Mouse (Mus musculus): ENCODE results near the gene Tmprss11a. TPM values are rescaled to one million over a fixed set of nuclear protein-coding genes. Genes with fewer than 3 reads are reported as not detected.

The Tmprss11a gene
- total and polyA plus RNA-seq, 2 experiments from 2014 or later = not detected

GRCm38 (mm10) chr5:86410815-86411214 lies 58.0 kb downstream of the Tmprss11a start:
- no peak for ATAC-seq
- 34% methylated on average over 3 of the region's 3 CpGs for WGBS
- Histone ChIP-seq H3K4me1 (ENCODE audit: insufficient read depth, low read length) (no peaks in the 10 kb centered on the region), H3K9ac (replicated peaks; ENCODE audit: low read length) (no peak overlapping the region), H3K4me3 (ENCODE audit: low read length) (no peak overlapping the region), H3K27ac (no peak overlapping the region), H3K36me3 (ENCODE audit: insufficient read depth, low read length) (no peaks in the 10 kb centered on the region), H3K9me3 (ENCODE audit: low read length) (no peaks in the 10 kb centered on the region), H3K4me2 (ENCODE audit: low read depth, low read length) (no peak overlapping the region), H3K27me3 (ENCODE audit: insufficient read depth, low read length) (no peaks in the 10 kb centered on the region)
- peak; percentile 44 for DNase-seq (ENCODE audit: low spot score)
- peak; percentile 64 for TF ChIP-seq CTCF (IDR thresholded peaks at IDR 0.05; ENCODE audit: low read depth)

GRCm38 (mm10) chr5:86407941-86408340 lies 60.8 kb downstream of the Tmprss11a start:
- ATAC-seq = no peak
- 99% methylated on average over 2 of the region's 2 CpGs for whole genome bisulfite sequencing
- no peak for TF ChIP-seq CTCF (IDR thresholded peaks at IDR 0.05; ENCODE audit: low read depth)

GRCm38 (mm10) chr5:86407191-86407590 lies 61.6 kb downstream of the Tmprss11a start:
- Histone ChIP-seq H3K4me2 (ENCODE audit: low read depth, low read length) (no peak overlapping the region), H3K27me3 (ENCODE audit: insufficient read depth, low read length) (no peaks in the 10 kb centered on the region), H3K4me3 (ENCODE audit: low read length) (no peak overlapping the region), H3K36me3 (ENCODE audit: insufficient read depth, low read length) (no peaks in the 10 kb centered on the region), H3K27ac (no peak overlapping the region), H3K4me1 (ENCODE audit: insufficient read depth, low read length) (no peaks in the 10 kb centered on the region), H3K9ac (replicated peaks; ENCODE audit: low read length) (no peak overlapping the region), H3K9me3 (ENCODE audit: low read length) (no peaks in the 10 kb centered on the region)
- WGBS = 88% methylated on average over 3 of the region's 3 CpGs
- ATAC-seq (no peak), DNase-seq (ENCODE audit: low spot score) (no peak)
- no peak for TF ChIP-seq CTCF (IDR thresholded peaks at IDR 0.05; ENCODE audit: low read depth)

More at GRCm38 (mm10) chr5:86407941-86408340, 60.8 kb downstream of the Tmprss11a start:
- no peak overlapping the region for H3K4me3 ChIP-seq (ENCODE audit: low read length)
- no peak overlapping the region for H3K27ac ChIP-seq
- no peak overlapping the region for H3K4me2 ChIP-seq (ENCODE audit: low read depth, low read length)
- no peak overlapping the region for H3K9ac ChIP-seq (replicated peaks; ENCODE audit: low read length)
- H3K36me3 ChIP-seq (ENCODE audit: insufficient read depth, low read length) = no peaks in the 10 kb centered on the region
- no peaks in the 10 kb centered on the region for H3K4me1 ChIP-seq (ENCODE audit: insufficient read depth, low read length)
- no peak for DNase-seq (ENCODE audit: low spot score)
- no peaks in the 10 kb centered on the region for H3K9me3 ChIP-seq (ENCODE audit: low read length)
- no peaks in the 10 kb centered on the region for H3K27me3 ChIP-seq (ENCODE audit: insufficient read depth, low read length)

- 71% methylated on average over 3 of the region's 3 CpGs for WGBS
- DNase-seq (ENCODE audit: low spot score) (no peak), ATAC-seq (no peak)
- H3K27ac ChIP-seq = no peak within 1 kb of the TSS
- no peak for TF ChIP-seq CTCF (IDR thresholded peaks at IDR 0.05; ENCODE audit: low read depth)
- no peaks in the 10 kb centered on the region for H3K9me3 ChIP-seq (ENCODE audit: low read length)
- H3K4me1 ChIP-seq (ENCODE audit: insufficient read depth, low read length) = no peaks in the 10 kb centered on the region
- no peaks in the 10 kb centered on the region for H3K27me3 ChIP-seq (ENCODE audit: insufficient read depth, low read length)
- no peaks in the 10 kb centered on the region for H3K36me3 ChIP-seq (ENCODE audit: insufficient read depth, low read length)
- no peak within 1 kb of the TSS for H3K9ac ChIP-seq (replicated peaks; ENCODE audit: low read length)
- no peak within 1 kb of the TSS for H3K4me2 ChIP-seq (ENCODE audit: low read depth, low read length)
- no peak within 1 kb of the TSS for H3K4me3 ChIP-seq (ENCODE audit: low read length)
These were observed 95.5 kb downstream of the Tmprss11a start, which contains the start of gene Tmprss11d for GRCm38 (mm10) chr5:86373320-86373719. TSS of gene Tmprss11d (minus strand) at chr5:86373420.

Other genes with a start within 250 kb of the Tmprss11a start
- gene Tmprss11c, start 179.7 kb downstream of the Tmprss11a start, total RNA-seq (2014; rRNA removed) = not detected in 2 replicates
- not detected in 2 replicates for gene Tmprss11c, start 179.7 kb downstream of the Tmprss11a start, polyA plus RNA-seq (2015; fragmentation: Nextera tagmentation; extraction: Ambion mirVana)
- gene Tmprss11d, start 95.6 kb downstream of the Tmprss11a start, total RNA-seq (2014; rRNA removed) = 0.21 TPM in 1 of 2 replicates, not detected in the other
- gene Tmprss11d, start 95.6 kb downstream of the Tmprss11a start, polyA plus RNA-seq (2015; fragmentation: Nextera tagmentation; extraction: Ambion mirVana) = 0.08 TPM in 1 of 2 replicates, not detected in the other
- not detected in 2 replicates for gene Tmprss11g, start 49.6 kb upstream of the Tmprss11a start, total RNA-seq (2014; rRNA removed)
- not detected in 2 replicates for gene Tmprss11g, start 49.6 kb upstream of the Tmprss11a start, polyA plus RNA-seq (2015; fragmentation: Nextera tagmentation; extraction: Ambion mirVana)
- not detected in 2 replicates for gene Tmprss11f, start 163.4 kb upstream of the Tmprss11a start, total RNA-seq (2014; rRNA removed)
- gene Tmprss11f, start 163.4 kb upstream of the Tmprss11a start, polyA plus RNA-seq (2015; fragmentation: Nextera tagmentation; extraction: Ambion mirVana) = not detected in 2 replicates
- gene Tmprss11b, start 207.4 kb upstream of the Tmprss11a start, total RNA-seq (2014; rRNA removed) = not detected in 2 replicates
- gene Tmprss11b, start 207.4 kb upstream of the Tmprss11a start, polyA plus RNA-seq (2015; fragmentation: Nextera tagmentation; extraction: Ambion mirVana) = not detected in 2 replicates

Measured in hindbrain, postnatal 0 days (tissue).